Mouse (Mus musculus) embryo, embryonic 10 days (tissue): ENCODE results near the gene Nacad.

Source experiments
- DNase-seq: peaks from one replicate; pipeline ENCODE4 v3.0.0-alpha.2; 2015; ENCODE audit warnings: low spot score

The Nacad gene

GRCm38 (mm10) chr11:6581560-6581959 lies 24.3 kb downstream of the Nacad start:
- no peak for DNase-seq

DNA sequence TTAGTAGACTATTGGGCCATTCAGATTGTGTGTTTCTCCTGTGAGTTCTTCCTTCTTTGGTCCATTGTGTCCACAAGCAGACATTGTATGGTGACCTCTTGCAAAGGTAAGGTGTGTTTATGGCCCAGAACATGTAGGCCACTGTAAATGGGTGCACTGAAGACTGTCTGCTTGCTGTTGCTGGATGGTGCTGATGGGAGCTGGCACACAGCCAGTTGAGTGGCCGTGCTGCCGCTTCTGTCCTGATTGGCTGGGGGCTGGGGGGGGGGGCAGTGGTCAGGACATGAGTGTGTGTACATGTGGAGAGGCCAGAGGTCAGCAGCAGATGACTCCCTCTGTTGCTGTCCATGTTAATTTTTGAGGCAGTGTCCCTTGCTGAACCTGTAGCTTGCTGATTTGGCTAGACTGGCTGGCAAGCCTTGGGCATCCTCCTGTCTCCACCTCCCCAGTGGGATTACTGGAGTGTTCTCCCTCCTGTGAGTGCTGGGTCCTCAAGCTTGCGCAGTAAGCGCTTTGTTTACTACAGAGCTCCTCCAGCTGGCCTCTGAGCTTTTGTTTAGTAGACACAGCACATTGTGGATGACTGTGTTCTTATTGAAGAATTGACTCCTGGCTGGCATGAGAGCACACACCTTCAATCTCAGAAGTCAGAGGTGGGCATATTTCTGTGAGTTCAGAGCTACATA lies 25.6 kb downstream of the Nacad start:
- DNase-seq: no peak

- DNase-seq: no peak
Measured at GRCm38 (mm10) chr11:6579361-6579760, 26.5 kb downstream of the Nacad start.

DNA sequence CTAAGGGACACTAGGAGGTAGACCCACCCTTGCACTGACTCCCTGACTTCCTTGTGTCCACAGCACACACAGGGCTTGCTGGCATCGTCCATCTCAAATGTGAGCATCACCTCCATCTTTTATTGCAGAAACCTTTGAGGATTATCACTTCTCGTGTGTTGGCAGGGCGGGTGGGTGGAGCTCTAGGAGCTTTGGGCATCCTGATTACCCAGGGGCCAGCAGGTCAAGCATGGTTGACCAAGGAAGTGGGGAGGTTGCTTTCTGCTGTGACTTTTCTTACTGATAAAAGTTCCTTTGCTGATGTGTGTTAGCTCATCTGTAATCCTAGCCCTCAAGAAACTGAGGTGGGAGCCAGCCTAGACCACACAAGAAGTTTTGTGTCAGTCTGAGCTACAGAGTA lies 29.7 kb downstream of the Nacad start:
- no peak for DNase-seq

GRCm38 (mm10) chr11:6569410-6569777 lies 36.5 kb downstream of the Nacad start:
- no peak for DNase-seq

DNA sequence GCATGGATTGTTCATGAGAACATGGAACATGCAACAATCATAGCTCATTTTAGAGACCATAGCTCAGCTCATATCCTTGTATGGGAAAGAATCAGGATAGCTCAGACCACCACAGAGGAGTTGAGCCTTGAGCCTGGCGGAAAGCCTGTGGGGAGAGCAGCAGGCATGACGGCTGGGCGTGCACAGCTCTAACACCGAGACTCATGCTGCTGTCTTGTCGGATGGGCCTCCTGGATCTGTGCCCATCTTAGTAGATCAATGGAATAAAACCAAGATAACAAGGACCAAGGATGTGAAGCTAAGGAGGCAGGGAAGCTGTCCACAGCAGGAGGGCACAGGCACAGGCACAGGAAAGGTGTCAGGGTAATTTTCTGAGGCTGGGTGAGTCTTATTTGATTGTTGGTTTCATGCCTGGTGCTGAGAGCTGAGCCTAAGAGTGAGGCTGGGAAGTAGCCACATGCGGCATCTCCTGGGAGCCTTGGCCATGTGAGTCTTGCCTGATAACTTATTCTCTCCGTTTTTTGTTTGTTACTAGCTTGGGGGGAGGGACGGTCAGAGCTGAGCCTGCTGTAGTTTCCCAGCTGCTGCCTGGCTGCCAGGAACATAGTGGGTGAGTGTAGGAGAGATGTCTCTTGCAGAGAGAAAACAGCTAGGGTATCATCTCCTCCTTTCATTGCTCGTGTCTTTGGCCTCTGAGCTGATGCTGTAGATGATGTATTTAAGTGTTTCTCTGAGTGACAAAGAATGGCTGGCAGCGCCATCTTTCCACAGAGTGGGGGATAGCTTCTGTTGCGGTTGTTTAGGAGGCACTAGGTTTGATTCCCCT lies 37.1 kb downstream of the Nacad start:
- DNase-seq: no peak

DNA sequence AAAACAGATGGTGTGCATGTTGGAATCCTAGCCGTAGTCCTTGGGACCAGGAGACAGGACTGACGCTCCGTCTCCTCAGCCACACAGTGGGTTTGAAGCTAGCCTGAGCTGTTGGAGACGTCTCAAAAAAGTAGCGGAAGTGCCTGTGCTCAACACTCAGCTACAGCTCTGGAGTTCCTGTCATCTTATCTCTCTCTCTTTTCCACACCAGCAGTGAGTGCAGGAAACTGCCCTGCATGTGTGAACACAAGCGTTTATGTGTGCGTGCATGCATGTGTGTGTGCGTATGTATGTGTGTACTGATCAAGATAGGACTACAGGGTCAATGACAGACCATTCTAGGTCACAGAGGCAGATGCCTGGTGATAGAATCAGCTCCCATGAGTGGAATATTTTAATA lies 37.9 kb downstream of the Nacad start:
- DNase-seq: no peak

DNA sequence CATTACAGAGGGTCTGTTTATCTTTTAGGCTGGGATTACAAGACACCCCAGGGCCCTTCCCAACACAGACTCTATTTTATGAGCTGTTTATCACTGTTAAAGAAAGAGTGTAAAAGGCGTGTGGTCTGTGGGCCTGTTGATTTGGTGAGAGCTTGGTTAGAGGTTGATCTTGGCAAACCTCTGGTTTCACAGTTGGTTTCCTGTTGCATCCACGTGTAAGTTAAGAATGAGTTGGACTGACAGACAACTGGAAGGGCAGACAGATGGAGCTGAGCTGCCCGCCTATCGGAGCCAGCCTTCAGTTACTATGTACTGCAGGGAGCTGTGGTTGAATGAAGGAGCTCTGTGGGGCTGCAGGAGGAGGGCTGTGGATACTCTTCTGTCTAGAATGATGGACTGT lies 39.4 kb downstream of the Nacad start:
- DNase-seq: no peak

DNA sequence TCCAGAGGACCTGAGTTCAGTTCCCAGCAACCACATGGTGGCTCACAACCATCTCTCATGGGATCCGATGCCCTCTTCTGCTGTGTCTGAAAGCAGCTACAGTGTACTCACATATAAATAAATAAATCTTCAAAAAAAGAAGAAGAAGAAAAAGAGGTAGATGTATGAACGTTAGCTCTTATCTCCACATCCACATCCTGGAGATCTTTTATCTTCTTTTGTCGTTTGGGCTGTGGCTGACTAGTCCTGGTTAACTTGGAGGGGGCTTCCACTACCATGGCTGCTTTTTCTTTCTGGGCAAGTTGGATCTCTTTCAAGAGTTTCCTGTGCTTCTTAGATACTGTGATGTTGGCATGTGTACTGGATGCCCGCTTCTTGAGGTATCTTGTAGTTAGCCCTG lies 42.7 kb downstream of the Nacad start:
- no peak for DNase-seq

GRCm38 (mm10) chr11:6562359-6562758 lies 43.5 kb downstream of the Nacad start:
- DNase-seq: no peak

DNA sequence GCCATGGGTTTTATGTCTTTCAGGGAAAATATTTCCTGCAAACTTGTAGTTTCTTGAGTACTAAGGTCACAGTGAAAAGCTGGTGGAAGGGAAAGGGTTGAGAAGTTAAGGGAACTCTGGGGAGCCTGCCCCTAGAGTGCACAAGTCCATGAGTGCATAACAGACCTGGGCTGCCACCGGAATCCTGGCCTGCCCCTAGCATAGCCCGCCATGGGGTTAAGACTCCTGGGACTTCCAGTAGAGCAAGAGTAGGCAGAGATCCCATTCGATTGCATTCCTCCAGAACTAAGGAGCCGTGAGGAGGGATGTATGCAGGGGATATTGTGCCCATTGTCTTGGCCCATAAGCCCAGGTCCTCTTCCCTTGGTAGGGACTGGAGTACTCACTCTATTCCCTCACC lies 44.4 kb downstream of the Nacad start:
- DNase-seq: no peak

DNA sequence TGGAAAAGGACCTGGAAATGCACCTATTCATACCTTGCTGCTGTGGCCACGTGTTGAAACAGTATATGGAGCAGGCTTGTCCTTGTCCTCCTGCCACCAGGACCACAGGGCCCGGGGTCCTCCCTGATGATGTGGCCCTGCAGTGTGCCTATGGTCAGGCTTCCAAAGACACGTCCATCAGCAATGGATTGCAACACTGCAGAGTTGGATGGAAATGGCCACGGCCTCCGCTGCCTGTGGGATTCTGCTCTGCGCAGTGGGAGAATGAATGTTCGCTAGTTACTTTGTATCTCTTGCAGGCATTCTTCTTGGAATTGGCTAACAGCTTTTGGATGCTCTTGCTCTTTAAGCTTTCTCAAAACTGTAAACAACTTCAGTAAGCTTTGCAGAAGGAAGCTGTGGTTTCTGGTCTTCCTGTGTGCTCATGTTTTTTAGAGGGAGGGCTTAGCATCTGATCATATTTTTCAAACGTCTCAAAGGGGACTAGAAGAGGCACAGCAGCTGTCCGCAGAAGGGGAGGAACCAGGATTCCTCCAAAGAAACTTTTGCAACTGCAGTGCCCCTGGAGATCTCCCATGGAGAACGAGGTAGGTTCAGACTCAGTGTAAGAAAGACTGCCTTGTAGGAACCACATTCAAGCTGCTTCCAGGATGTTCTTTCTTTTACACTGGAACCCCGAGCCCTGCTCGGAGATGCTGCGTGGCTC lies 45.0 kb downstream of the Nacad start:
- DNase-seq: no peak

DNA sequence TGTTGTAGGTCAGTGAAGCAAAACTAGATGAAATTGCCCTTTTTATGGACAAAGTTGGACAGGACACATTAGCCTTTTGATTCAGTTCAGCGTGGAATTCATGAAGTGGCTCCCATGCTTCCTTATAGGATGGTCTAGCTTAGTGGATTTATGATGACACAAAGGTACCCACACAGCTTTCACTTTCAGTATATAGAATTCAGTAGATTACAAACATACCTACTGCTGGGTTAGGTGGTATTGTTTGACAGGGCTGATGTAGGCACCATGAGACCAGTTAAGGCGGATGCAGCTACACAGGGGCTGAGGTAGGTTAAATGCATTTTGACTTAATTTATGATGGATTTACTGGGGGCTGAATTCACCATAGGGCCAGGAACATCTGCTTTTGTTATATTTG lies 45.9 kb downstream of the Nacad start:
- DNase-seq: no peak

GRCm38 (mm10) chr11:6558234-6558633 lies 47.6 kb downstream of the Nacad start:
- DNase-seq: no peak

DNA sequence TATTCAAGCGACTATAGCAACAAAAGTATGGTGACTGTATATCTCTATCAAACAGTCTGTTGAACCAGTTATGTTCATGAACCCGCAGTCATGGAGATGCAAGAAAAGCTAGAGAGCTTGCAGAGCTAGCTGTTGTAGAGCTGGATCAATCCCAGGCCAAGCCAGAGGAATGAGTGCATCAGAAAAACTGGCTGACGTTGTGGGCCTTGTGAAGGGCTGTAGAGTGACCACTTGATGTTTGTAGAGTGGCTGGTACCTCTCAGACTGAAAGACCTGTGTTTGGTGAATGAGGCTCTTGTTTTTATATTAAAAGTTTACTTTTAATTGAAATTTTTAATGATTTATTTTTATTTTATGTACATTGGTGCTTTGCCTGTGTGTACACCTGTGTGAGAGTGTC lies 55.7 kb downstream of the Nacad start:
- no peak for DNase-seq

GRCm38 (mm10) chr11:6549770-6550169 lies 56.1 kb downstream of the Nacad start:
- DNase-seq: no peak
